Mouse (Mus musculus): Measurements from ENCODE around the gene Fcgr4. TPM values are rescaled to one million over a fixed set of nuclear protein-coding genes. Genes with fewer than 3 reads are reported as not detected.
"Not testable (repeated sequence)": the region's sequence is repeated elsewhere in the genome, so short reads cannot be mapped to it uniquely, and the experiment has no call there.

Gene Fcgr4
- total RNA-seq, 2 experiments from 2014 or later = not detected

DNA sequence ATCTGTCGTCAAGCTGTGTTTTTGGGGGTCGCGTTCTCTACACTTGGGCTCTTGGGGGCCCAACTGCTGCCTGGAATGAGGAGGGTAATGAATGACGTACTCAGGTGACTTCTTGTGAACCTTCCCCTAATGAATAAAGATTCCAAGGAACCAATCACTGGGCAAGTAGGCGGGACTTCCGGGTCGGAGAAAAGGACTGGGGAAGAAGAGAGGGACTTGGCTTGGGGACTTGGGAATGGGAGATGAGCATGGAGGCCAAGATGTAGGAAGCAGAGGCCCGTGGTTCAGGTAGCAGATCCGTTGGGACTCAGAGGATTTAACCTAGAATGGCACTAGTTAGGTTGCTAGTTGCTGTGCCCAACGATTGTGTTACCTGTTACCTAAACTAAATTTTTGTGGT lies 30.5 kb downstream of the Fcgr4 start:
- intact Hi-C loops (cut with DNase I) = no loop called here
- DNase-seq = no peak

DNA sequence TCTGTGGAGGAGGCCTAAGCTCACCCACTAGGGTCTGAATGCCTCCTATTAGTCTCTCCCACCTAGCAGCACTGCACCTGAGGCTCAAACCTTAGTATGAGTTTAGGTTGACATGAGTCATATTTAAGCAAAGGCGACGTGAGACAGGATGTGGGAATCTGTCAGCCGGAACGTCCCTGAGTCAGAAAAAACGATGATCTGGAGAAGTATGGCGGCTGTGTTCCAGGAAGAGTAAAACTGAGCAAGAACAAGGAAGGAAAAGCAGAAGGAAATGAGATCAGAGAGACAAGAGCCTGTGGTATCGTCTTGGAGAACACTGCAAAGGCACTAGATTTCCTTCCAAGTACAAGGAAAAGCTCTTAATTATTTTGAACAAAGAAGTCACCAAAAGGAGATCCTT lies 32.1 kb downstream of the Fcgr4 start:
- DNase-seq = no peak
- intact Hi-C loops (cut with DNase I) = no loop called here

GRCm38 (mm10) chr1:171053305-171053704 lies 34.6 kb downstream of the Fcgr4 start:
- no peak for DNase-seq
- intact Hi-C loops (cut with DNase I) = no loop called here

- intact Hi-C loops (cut with DNase I) = no loop called here
These were observed 38.5 kb downstream of the Fcgr4 start for GRCm38 (mm10) chr1:171057253-171057652.

DNA sequence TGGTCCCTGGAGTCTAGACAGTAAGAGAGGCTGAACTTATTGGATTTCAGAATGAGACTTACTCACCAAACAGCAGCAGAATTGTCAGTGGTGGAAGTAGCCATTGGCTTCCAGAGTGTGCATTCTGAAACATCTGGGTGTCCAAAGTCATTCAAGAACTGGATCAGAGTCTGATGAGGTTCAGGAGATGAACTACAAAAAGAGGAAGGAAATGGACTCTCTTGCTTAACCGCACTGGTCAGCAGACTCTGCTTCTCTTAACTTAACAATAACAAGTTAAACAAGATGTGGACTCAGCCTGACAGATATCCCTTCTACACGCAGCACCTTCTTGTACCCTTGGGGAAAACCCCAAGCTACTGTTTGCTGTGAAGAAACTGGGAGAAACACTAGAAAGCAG lies 40.5 kb downstream of the Fcgr4 start:
- intact Hi-C loops (cut with DNase I) = no loop called here
- no peak for DNase-seq

More at GRCm38 (mm10) chr1:171057253-171057652, 38.5 kb downstream of the Fcgr4 start:
- DNase-seq = no peak

DNA sequence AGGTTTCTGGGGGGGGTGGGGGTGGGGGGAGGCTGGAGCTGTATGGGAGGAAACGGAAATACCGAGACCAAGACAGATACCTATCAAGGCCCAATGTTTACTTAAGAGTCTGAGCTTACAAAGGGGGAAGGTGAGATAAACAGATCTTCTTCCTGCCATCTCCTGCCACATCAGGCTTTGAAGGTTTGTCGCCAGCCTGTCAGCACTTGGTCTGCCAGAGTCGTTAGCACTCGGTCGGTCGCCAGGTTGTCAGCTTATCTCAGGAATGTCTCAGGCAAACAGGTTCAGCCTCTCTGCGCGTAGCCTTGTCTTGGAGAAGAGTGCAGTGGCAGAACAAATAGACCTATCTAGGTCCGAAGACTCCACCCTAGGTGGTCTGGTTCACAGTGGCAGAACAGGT lies 41.7 kb downstream of the Fcgr4 start:
- intact Hi-C loops (cut with DNase I) = no loop called here
- no peak for DNase-seq

DNA sequence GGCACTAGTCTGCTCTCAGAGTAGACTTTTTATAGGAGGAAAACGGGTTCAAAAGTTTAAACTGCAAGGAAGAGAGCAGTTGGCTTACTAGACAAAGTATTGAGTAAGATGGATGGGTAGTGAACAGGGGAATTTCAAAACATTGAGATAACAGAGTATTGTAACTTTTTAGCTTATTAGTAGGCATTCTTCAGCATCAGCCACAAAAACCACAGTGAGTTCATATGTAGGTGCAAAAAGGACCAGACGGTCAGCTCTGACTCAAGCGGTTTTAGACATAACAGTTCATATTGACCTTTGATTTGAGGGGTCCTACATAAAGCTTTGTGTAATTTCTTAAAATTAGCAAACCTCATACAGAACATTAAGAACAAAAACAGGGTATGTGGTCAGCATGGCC lies 42.8 kb downstream of the Fcgr4 start:
- DNase-seq = no peak
- intact Hi-C loops (cut with DNase I) = no loop called here

- DNase-seq = peak; percentile 21
- intact Hi-C loops (cut with DNase I) = not testable (repeated sequence)
These were observed 45.1 kb downstream of the Fcgr4 start for GRCm38 (mm10) chr1:171063569-171064490.

DNA sequence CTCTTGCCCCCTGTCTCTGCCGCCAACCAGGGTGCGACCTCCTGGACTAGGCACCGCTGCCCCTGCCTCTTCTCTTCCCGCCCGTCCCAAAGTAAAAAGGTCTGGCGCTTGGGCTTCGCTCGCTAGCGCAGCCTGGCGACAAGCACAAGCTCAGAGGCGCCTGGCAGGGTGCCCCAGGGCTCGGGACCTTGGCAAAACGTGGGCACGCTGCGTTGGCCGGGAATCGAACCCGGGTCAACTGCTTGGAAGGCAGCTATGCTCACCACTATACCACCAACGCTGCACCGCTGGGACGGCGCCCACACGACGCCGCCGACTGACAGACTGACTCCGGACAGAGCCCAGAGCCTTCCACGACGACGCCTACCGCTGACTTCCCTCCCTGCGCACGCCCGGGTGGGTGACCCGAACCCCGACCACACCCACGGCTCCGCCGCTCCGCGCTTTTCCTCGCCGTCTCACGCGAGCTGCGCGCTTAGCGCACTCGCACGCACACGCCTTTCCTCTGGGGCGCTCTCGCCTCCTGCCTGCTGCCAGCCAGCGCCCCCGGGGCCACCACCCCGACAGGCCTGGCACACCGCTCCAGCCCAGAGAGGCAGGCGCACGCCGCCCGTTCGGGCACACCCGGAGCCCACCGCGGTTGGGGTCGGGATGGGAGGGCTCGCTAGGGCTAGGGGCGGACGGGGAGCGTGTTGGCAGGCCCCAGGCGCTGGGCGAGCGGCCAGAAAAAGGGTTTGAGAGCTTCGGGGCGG lies 45.9 kb downstream of the Fcgr4 start, which contains the start of gene Fcgr3:
Fcgr3 (minus strand) TSS at position 445 of the 752 bp plus-strand sequence.
- DNase-seq = peak; percentile 88
- intact Hi-C loops (cut with DNase I) = not testable (repeated sequence)

GRCm38 (mm10) chr1:171065243-171065587 lies 46.5 kb downstream of the Fcgr4 start:
- intact Hi-C loops (cut with DNase I) = not testable (repeated sequence)
- peak; percentile 63 for DNase-seq

DNA sequence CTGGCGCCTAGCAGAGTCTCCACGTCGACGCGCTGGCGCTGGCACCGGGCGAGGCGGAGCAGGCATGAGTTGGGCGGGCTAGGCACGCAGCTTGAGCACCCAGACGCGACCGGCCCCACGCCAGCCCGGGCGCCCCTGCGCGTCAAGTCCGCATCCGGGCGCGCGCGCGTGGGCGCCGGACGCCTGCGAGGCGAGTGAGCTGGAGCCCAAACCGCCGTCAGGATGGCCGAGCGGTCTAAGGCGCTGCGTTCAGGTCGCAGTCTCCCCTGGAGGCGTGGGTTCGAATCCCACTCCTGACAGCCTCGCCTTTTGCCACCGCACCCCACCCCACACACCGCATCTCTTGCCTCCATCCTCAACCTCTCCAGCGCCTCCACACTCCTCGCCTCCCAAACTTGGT lies 47.0 kb downstream of the Fcgr4 start:
- intact Hi-C loops (cut with DNase I) = not testable (repeated sequence)
- DNase-seq = peak; percentile 37

GRCm38 (mm10) chr1:171066583-171066982 lies 47.9 kb downstream of the Fcgr4 start:
- intact Hi-C loops (cut with DNase I); DNase-seq: not testable (repeated sequence)

DNA sequence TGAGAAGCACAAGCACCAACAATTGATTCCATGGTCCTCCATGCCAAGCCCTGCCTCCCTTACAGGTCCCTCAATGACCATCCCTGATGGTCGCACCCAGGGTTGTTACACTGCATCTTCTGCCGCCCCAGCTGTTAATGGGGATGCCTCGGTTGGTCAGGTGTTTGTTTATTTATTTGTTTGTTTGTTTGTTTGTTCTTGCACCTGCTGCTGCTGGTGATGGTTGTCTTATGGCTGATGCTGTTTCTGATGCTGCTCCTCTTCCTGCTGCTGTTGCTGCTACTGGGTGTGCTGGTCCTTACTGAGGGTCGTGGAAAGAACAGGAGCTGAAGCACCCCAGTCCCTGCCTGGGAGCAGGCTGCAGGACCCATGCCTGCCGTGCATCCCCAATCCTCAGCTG lies 49.2 kb downstream of the Fcgr4 start:
- intact Hi-C loops (cut with DNase I); DNase-seq: not testable (repeated sequence)

GRCm38 (mm10) chr1:171069508-171069907 lies 50.8 kb downstream of the Fcgr4 start:
- DNase-seq; intact Hi-C loops (cut with DNase I): not testable (repeated sequence)

DNA sequence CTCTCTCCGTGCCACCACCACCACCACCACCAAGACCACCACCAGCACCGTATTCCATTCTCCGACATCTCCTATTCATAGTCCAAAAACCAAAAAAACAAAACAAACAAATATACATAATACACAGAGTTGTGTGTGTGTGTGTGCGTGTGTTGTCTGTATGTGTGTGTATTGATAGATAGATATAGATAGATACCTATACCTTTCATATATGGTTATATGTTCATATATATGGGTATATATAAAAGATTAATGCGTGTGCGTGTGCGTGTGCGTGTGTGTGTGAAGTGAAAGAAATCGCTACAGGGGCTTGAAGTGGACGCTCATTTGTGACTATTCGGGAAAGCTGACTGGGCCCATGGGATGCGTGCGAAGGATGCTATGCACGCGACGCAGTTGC lies 52.2 kb downstream of the Fcgr4 start:
- DNase-seq; intact Hi-C loops (cut with DNase I): not testable (repeated sequence)

- intact Hi-C loops (cut with DNase I) = not testable (repeated sequence)
These were observed 53.0 kb downstream of the Fcgr4 start for GRCm38 (mm10) chr1:171071726-171072125.

GRCm38 (mm10) chr1:171072217-171072616 lies 53.5 kb downstream of the Fcgr4 start:
- not testable (repeated sequence) for DNase-seq

More at GRCm38 (mm10) chr1:171071726-171072125, 53.0 kb downstream of the Fcgr4 start:
- DNase-seq = not testable (repeated sequence)

DNA sequence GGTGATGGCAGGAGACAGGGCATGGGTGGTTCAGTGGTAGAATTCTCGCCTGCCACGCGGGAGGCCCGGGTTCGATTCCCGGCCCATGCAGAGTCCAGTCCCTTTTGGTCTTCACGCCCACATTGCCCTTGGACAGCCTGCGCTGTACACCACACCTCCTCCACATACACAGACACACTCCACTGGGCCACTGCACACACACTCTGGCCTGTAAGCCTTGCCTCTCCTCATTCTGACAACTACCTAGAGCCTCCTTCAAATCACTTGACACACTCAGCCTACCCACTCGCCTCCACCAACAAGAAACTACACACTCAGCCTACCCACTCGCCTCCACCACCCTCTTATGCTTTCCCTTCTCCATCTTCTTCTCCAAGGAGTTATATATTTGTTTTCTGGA lies 55.6 kb downstream of the Fcgr4 start:
- DNase-seq; intact Hi-C loops (cut with DNase I): not testable (repeated sequence)

More at GRCm38 (mm10) chr1:171072217-171072616, 53.5 kb downstream of the Fcgr4 start:
- intact Hi-C loops (cut with DNase I) = not testable (repeated sequence)

- intact Hi-C loops (cut with DNase I); DNase-seq: not testable (repeated sequence)
These were observed 57.5 kb downstream of the Fcgr4 start for GRCm38 (mm10) chr1:171076176-171076575.

DNA sequence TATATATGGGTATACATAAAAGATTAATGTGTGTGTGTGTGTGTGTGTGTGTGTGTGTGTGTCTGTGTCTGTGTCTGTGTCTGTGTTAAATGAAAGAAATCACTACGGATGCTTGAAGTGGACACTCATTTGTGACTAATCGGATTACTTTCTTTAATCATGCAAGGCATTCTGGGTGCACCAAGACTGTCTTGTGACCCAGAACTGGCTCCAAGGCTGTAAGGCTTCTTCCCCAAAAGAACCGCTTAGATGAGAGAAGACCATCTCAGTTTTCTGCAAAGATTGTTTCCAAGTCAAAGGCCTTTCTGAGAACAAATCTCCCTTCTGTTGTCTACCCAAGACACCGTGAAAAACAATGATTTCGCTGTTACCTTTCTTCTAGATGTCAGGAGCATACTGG lies 58.5 kb downstream of the Fcgr4 start:
- intact Hi-C loops (cut with DNase I); DNase-seq: not testable (repeated sequence)

DNA sequence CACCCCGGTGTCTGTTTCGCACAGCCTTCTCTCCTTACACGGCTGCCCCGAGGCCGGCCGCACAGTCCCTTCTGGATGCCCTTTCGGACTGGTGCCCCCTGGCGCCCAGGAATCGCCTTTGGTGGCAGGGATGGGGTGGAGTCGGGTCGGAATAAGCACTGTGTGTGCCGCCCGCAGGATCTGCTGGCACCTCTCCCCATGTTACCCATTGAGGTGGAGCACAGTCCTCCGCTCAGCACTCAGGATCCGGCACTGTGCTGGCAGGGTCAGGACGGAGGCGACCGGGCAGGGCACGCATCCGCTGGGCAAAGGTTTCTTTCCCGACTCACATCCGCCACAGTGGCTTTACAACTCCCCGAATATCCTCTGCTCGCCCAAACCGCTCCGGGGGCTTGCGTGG lies 59.2 kb downstream of the Fcgr4 start:
- DNase-seq; intact Hi-C loops (cut with DNase I): not testable (repeated sequence)

Measured in left cerebral cortex, postnatal 4 days (tissue).